Mouse (Mus musculus) spleen, adult 18-20 months (tissue): Measurements from ENCODE around the gene Zfyve27.
A peak's percentile ranks its signal among the peaks of the same experiment; 100 is the strongest.

Experiments
- DNase-seq, 2 experiments: peaks; one replicate each; pipeline ENCODE4 v3.0.0; 2022; ENCODE audit warnings: mixed read lengths in 2 of 2

Zfyve27 gene

GRCm38 (mm10) chr19:42144067-42144466 lies 19.7 kb upstream of the Zfyve27 start:
- no peak for DNase-seq

- peak; percentile 45 to 81 for DNase-seq
These were observed 19.1 kb upstream of the Zfyve27 start for GRCm38 (mm10) chr19:42144541-42145167.

GRCm38 (mm10) chr19:42145210-42145609 lies 18.5 kb upstream of the Zfyve27 start:
- DNase-seq, result no peak

- DNase-seq, result no peak
These were observed 18.0 kb upstream of the Zfyve27 start for GRCm38 (mm10) chr19:42145731-42146130.

- no peak for DNase-seq
These were observed 17.3 kb upstream of the Zfyve27 start for GRCm38 (mm10) chr19:42146276-42147010.

GRCm38 (mm10) chr19:42147170-42147768 lies 16.5 kb upstream of the Zfyve27 start, which contains the start of gene Marveld1:
TSS of gene Marveld1 (plus strand) at chr19:42147400.
- peak; percentile 35 to 43 for DNase-seq

GRCm38 (mm10) chr19:42147769-42148568 lies 15.8 kb upstream of the Zfyve27 start:
- peak; percentile 13 to 53 for DNase-seq

GRCm38 (mm10) chr19:42148569-42148860 lies 15.2 kb upstream of the Zfyve27 start:
- DNase-seq, result no peak

- peak; percentile 49 to 81 for DNase-seq
These were observed 11.8 kb upstream of the Zfyve27 start for GRCm38 (mm10) chr19:42151990-42152389.

GRCm38 (mm10) chr19:42157493-42158237 lies 6.1 kb upstream of the Zfyve27 start:
- no peak for DNase-seq

GRCm38 (mm10) chr19:42158246-42159017 lies 5.3 kb upstream of the Zfyve27 start:
- DNase-seq, result no peak

- DNase-seq, result no peak
These were observed 437 bp downstream of the Zfyve27 start for GRCm38 (mm10) chr19:42164188-42164587.

GRCm38 (mm10) chr19:42166130-42166529 lies 2.4 kb downstream of the Zfyve27 start:
- peak; percentile 63 to 90 for DNase-seq

GRCm38 (mm10) chr19:42166766-42167165 lies 3.0 kb downstream of the Zfyve27 start:
- DNase-seq, result no peak

- DNase-seq, result no peak
These were observed 3.7 kb downstream of the Zfyve27 start for GRCm38 (mm10) chr19:42167489-42167888.

GRCm38 (mm10) chr19:42169322-42169975 lies 5.7 kb downstream of the Zfyve27 start:
- DNase-seq, result no peak

- DNase-seq, result peak; percentile 92 to 93
These were observed 6.5 kb downstream of the Zfyve27 start for GRCm38 (mm10) chr19:42170025-42170969.

GRCm38 (mm10) chr19:42176841-42177240 lies 13.1 kb downstream of the Zfyve27 start:
- no peak for DNase-seq

GRCm38 (mm10) chr19:42177461-42177860 lies 13.7 kb downstream of the Zfyve27 start:
- DNase-seq, result no peak

GRCm38 (mm10) chr19:42179356-42179755 lies 15.6 kb downstream of the Zfyve27 start:
- DNase-seq, result no peak
